Mouse (Mus musculus): ENCODE measurements around the gene Gm3448. TPM values are rescaled to one million over a fixed set of nuclear protein-coding genes. Genes with fewer than 3 reads are reported as not detected.
"Not testable (repeated sequence)": the region's sequence is repeated elsewhere in the genome, so short reads cannot be mapped to it uniquely, and the experiment has no call there.

Gene Gm3448
- polyA plus RNA-seq, 1 experiment = 3.4 TPM

DNA sequence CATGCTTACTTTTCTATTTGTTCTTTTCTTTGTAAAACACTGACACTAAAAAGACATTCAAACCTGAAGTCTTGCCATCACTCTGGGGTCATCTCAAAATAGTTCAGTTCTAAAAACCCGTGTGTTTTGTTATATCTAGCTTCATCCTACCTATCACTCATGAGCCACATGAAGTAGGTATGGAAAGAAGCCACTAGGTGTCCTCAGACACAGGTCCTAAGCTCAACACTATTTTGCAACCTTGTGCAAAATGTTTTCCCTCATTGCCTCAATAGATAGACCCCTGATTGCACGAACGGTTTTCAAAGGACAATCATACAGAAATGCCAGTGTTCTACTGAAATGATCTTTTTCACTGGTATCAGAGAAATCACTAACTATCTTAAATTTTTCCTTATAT lies 32.2 kb downstream of the Gm3448 start:
- no CpG with 5 or more reads among the region's 3 CpGs for WGBS
- DNase-seq; H3K4me1 ChIP-seq (ENCODE audit: control insufficient read depth, insufficient read depth, low read length); H3K27me3 ChIP-seq (ENCODE audit: control insufficient read depth, insufficient read depth, low read length); H3K4me3 ChIP-seq (replicated peaks; ENCODE audit: insufficient read depth, low read depth, low read length); H3K27ac ChIP-seq (ENCODE audit: insufficient read depth, low read length): not testable (repeated sequence)

DNA sequence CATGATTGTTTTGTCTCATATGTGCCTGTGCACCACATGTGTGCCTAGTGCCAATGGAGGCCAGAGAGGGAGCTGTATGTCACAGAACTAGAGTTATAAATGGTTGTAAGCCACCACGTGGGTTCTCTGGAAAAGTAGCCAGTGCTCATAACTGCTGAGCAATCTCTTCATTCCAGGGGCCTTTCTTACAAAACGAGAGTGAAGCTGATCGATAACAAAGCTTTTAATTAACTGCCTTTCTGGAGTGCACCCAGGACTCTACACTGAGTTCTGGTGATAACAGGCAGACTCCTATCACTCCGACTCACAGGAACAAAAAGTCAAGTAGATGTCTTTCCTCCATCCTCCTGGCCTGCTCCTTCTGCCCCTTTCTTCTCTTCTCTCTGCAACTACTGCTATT lies 41.3 kb downstream of the Gm3448 start:
- not testable (repeated sequence) for H3K27me3 ChIP-seq (ENCODE audit: control insufficient read depth, insufficient read depth, low read length); H3K4me3 ChIP-seq (replicated peaks; ENCODE audit: insufficient read depth, low read depth, low read length); H3K27ac ChIP-seq (ENCODE audit: insufficient read depth, low read length); DNase-seq; H3K4me1 ChIP-seq (ENCODE audit: control insufficient read depth, insufficient read depth, low read length)
- whole genome bisulfite sequencing = no CpG with 5 or more reads among the region's 4 CpGs

DNA sequence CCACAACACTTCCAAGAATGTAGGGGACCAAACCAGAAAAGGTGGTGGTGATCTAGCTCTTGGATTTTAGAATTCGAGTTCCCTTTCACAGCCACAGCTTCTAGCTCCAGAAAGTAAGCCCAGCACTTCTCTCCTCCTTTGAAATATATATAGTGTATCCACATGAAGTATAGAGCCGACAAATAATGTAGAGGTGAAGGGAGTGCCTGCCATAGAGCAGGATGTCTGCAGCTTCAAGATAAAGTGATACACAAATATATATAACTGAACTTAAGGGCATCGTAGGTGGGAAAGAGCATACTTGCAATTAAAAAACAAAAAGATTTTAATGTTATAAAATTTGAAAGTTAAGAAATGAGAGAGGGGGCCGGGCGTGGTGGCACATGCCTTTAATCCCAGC lies 47.2 kb downstream of the Gm3448 start:
- DNase-seq; H3K27me3 ChIP-seq (ENCODE audit: control insufficient read depth, insufficient read depth, low read length); H3K4me1 ChIP-seq (ENCODE audit: control insufficient read depth, insufficient read depth, low read length); H3K4me3 ChIP-seq (replicated peaks; ENCODE audit: insufficient read depth, low read depth, low read length); H3K27ac ChIP-seq (ENCODE audit: insufficient read depth, low read length): not testable (repeated sequence)
- no CpG with 5 or more reads among the region's 5 CpGs for WGBS

DNA sequence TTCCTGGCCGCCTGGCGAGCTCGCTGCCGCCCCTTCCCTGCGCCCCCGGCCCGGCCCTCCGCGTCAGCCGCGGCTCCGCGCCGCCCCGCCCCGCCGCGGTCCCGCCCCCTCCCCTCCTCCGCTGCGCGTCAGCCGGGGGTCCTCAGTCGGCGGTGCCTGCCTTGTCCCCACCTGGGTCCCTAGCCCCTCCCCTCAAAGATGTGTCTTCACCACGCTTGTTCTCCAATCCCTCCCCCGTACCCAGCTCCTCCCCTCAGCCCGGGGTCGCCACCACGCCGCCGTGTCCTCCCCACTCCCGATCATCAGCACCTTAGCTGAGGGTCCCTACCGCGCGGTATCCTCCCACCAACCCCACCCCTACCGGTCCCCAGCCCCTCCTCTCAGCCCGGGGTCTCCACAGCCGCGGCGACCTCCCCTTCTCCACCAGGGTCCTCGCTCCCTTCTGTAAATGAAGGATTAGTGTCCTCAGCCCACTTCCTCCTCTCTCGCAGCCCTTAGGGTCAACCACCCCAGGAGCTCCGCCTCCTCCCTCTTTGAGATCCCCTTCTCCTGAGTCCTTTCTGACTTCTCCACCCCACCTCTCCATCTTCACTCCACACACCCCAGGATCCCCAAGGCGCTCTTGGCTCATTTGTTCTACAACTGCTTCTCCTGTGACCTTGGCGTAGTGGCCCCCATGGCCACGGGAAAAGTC lies 48.1 kb downstream of the Gm3448 start:
- H3K27ac ChIP-seq (ENCODE audit: insufficient read depth, low read length); DNase-seq; H3K27me3 ChIP-seq (ENCODE audit: control insufficient read depth, insufficient read depth, low read length); H3K4me3 ChIP-seq (replicated peaks; ENCODE audit: insufficient read depth, low read depth, low read length); H3K4me1 ChIP-seq (ENCODE audit: control insufficient read depth, insufficient read depth, low read length): not testable (repeated sequence)
- no CpG with 5 or more reads among the region's 47 CpGs for WGBS

DNA sequence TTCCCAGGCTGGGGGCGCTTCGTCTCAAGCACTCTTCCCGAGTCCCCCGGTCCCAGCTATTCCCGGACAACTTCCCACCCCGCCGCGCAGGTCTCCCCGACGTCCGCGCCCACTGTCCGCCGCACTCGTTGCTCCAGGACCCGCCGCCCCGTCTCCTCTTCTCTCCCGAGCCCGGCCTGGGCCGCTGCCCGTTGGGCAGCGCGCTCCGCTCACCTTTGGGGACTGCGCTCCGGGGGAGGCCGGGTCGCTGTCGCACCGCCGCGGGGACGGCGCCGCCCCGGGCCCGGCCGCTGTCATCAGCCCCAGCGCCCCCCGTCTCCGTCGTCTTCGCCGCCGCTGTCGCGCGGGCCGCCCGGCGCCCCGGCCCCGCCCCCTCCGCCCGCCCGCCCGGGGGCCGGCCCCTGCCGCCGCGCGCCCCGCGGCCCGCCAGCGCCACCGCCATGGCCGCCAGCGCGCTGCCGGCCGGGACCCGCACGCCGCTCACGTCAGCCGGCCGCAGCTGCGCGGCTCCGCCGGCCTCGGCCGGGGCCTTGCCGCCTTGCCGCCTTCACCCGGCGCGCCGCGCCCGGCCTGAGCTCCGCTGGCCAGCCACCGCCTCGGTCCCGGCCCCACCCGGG lies 48.7 kb downstream of the Gm3448 start:
- H3K27ac ChIP-seq (ENCODE audit: insufficient read depth, low read length); H3K27me3 ChIP-seq (ENCODE audit: control insufficient read depth, insufficient read depth, low read length); H3K4me3 ChIP-seq (replicated peaks; ENCODE audit: insufficient read depth, low read depth, low read length); DNase-seq; H3K4me1 ChIP-seq (ENCODE audit: control insufficient read depth, insufficient read depth, low read length): not testable (repeated sequence)
- no CpG with 5 or more reads among the region's 98 CpGs for WGBS

DNA sequence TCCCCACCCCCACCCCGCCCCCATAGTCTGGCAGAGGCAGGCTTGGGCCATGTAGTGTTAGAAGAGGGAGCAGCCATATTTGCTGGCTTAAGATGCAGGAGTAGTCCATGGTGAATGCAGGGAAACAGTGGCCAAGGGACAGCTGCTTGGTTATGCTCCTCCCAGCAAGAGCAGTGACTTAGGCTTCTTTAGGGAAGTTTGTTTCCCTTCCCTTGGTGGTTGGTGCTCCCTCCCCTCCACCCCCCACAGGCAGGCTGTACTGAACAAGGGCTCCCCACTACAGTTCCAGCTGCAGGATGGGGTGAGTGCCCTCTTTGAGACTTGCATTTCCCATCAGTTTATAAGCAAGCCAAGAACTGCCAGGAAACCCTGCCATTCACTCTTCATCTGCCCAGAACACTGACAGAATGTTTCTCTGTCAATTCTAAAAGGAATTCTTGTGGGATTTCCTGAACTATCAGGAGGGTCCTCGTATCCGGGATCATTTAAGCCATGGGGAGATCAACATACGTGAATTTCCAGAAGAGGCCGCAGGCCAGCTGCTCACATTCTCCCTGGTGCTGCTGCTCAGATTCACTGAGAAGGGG lies 51.1 kb downstream of the Gm3448 start:
- H3K4me3 ChIP-seq (replicated peaks; ENCODE audit: insufficient read depth, low read depth, low read length); H3K27me3 ChIP-seq (ENCODE audit: control insufficient read depth, insufficient read depth, low read length); H3K4me1 ChIP-seq (ENCODE audit: control insufficient read depth, insufficient read depth, low read length); H3K27ac ChIP-seq (ENCODE audit: insufficient read depth, low read length); DNase-seq: not testable (repeated sequence)
- 79% methylated on average over 4 of the region's 5 CpGs for WGBS

DNA sequence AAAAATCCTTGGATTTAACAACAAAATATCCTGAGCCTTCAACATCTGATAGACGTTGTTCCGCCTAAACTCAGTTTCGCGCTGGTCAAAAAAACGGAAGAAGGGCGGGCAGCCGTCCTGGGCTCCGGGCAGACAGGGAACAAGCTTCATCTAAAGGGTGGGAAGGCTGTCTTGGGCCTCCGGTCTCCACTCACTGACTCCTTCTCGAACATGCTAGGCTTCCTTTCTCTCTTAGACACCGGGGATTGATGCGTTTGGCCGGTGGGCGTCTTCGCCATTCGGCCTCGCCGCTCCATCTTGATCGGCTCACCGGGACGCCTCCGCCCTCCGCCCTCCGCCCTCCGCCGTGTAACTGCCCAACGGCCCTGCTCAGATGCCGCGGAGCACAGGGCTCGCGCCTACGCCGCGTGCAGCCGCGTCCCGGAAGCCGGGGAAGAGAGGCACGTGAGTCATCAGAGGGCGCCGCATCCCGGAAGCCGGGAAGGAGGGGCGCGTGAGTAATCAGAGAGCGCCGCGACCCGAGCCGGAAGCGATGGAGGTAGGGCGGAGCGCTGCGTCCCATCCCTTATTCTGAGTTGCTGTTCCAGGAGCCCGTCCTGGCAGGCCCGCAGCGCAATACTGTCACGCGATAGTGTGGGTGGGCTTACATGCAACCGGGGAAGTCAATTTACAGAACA lies 62.8 kb downstream of the Gm3448 start, which contains the start of the genes 9030025P20Rik and Gm3417:
9030025P20Rik (plus strand) TSS at position 107 of the 677 bp plus-strand sequence.
Gm3417 (minus strand) TSS at position 429 of the 677 bp plus-strand sequence.
- H3K4me1 ChIP-seq (ENCODE audit: control insufficient read depth, insufficient read depth, low read length); H3K27me3 ChIP-seq (ENCODE audit: control insufficient read depth, insufficient read depth, low read length); H3K27ac ChIP-seq (ENCODE audit: insufficient read depth, low read length); H3K4me3 ChIP-seq (replicated peaks; ENCODE audit: insufficient read depth, low read depth, low read length); DNase-seq: not testable (repeated sequence)
- no CpG with 5 or more reads among the region's 60 CpGs for WGBS

DNA sequence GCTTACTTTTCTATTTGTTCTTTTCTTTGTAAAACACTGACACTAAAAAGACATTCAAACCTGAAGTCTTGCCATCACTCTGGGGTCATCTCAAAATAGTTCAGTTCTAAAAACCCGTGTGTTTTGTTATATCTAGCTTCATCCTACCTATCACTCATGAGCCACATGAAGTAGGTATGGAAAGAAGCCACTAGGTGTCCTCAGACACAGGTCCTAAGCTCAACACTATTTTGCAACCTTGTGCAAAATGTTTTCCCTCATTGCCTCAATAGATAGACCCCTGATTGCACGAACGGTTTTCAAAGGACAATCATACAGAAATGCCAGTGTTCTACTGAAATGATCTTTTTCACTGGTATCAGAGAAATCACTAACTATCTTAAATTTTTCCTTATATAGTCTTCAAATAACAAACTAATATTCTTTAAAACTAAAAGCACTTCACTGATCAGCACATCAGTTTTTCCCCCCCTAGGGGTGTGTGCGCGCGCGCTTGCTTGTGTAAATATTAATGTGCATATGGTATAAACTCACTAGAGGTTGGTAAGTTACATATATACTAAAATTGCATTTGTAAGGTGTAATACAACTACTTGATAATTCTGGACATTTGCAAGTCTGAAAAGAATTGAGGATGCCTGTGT lies 63.5 kb downstream of the Gm3448 start:
- not testable (repeated sequence) for H3K4me3 ChIP-seq (replicated peaks; ENCODE audit: insufficient read depth, low read depth, low read length); H3K27ac ChIP-seq (ENCODE audit: insufficient read depth, low read length); H3K27me3 ChIP-seq (ENCODE audit: control insufficient read depth, insufficient read depth, low read length); DNase-seq; H3K4me1 ChIP-seq (ENCODE audit: control insufficient read depth, insufficient read depth, low read length)
- WGBS = 0% methylated on average over 4 of the region's 7 CpGs

DNA sequence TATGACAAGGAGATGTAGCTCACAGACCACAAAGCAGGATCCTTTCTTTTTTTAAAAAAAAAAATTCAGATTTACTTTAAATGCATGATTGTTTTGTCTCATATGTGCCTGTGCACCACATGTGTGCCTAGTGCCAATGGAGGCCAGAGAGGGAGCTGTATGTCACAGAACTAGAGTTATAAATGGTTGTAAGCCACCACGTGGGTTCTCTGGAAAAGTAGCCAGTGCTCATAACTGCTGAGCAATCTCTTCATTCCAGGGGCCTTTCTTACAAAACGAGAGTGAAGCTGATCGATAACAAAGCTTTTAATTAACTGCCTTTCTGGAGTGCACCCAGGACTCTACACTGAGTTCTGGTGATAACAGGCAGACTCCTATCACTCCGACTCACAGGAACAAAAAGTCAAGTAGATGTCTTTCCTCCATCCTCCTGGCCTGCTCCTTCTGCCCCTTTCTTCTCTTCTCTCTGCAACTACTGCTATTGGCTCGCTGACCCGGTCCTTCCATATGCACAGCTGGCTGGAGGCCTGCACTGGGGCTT lies 72.9 kb downstream of the Gm3448 start:
- not testable (repeated sequence) for H3K27ac ChIP-seq (ENCODE audit: insufficient read depth, low read length); H3K4me1 ChIP-seq (ENCODE audit: control insufficient read depth, insufficient read depth, low read length); H3K4me3 ChIP-seq (replicated peaks; ENCODE audit: insufficient read depth, low read depth, low read length); H3K27me3 ChIP-seq (ENCODE audit: control insufficient read depth, insufficient read depth, low read length); DNase-seq
- no CpG with 5 or more reads among the region's 6 CpGs for WGBS

DNA sequence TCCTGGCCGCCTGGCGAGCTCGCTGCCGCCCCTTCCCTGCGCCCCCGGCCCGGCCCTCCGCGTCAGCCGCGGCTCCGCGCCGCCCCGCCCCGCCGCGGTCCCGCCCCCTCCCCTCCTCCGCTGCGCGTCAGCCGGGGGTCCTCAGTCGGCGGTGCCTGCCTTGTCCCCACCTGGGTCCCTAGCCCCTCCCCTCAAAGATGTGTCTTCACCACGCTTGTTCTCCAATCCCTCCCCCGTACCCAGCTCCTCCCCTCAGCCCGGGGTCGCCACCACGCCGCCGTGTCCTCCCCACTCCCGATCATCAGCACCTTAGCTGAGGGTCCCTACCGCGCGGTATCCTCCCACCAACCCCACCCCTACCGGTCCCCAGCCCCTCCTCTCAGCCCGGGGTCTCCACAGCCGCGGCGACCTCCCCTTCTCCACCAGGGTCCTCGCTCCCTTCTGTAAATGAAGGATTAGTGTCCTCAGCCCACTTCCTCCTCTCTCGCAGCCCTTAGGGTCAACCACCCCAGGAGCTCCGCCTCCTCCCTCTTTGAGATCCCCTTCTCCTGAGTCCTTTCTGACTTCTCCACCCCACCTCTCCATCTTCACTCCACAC lies 79.7 kb downstream of the Gm3448 start:
- not testable (repeated sequence) for H3K4me1 ChIP-seq (ENCODE audit: control insufficient read depth, insufficient read depth, low read length); H3K27me3 ChIP-seq (ENCODE audit: control insufficient read depth, insufficient read depth, low read length); H3K27ac ChIP-seq (ENCODE audit: insufficient read depth, low read length); DNase-seq; H3K4me3 ChIP-seq (replicated peaks; ENCODE audit: insufficient read depth, low read depth, low read length)
- no CpG with 5 or more reads among the region's 44 CpGs for WGBS

DNA sequence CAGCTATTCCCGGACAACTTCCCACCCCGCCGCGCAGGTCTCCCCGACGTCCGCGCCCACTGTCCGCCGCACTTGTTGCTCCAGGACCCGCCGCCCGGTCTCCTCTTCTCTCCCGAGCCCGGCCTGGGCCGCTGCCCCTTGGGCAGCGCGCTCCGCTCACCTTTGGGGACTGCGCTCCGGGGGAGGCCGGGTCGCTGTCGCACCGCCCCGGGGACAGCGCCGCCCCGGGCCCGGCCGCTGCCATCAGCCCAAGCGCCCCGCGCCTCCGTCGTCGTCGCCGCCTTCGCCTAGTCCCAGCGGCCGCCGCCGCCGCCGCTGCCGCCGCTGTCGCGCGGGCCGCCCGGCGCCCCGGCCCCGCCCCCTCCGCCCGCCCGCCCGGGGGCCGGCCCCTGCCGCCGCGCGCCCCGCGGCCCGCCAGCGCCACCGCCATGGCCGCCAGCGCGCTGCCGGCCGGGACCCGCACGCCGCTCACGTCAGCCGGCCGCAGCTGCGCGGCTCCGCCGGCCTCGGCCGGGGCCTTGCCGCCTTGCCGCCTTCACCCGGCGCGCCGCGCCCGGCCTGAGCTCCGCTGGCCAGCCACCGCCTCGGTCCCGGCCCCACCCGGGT lies 80.3 kb downstream of the Gm3448 start, which contains the start of gene Phf10:
Phf10 (minus strand) TSS at position 323 of the 606 bp plus-strand sequence.
- 18% methylated on average over 62 of the region's 100 CpGs for WGBS
- not testable (repeated sequence) for H3K27ac ChIP-seq (ENCODE audit: insufficient read depth, low read length)
- peak; percentile 43 to 54 for DNase-seq

More for the DNA sequence above, 80.3 kb downstream of the Gm3448 start, which contains the start of gene Phf10:
- H3K4me3 ChIP-seq (replicated peaks; ENCODE audit: insufficient read depth, low read depth, low read length) = peak within 1 kb of the TSS; percentile 61
- H3K27me3 ChIP-seq (ENCODE audit: control insufficient read depth, insufficient read depth, low read length); H3K4me1 ChIP-seq (ENCODE audit: control insufficient read depth, insufficient read depth, low read length): not testable (repeated sequence)
